Mouse (Mus musculus) gastrocnemius, postnatal 36 days (tissue): ENCODE data around the gene Cacna1d. TPM values are rescaled to one million over a fixed set of nuclear protein-coding genes. Genes with fewer than 3 reads are reported as not detected.

ENCODE experiments used
- DNase-seq, 2 experiments: peaks; one replicate each; pipeline ENCODE4 v3.0.0; 2022
- intact Hi-C: fragments of 180-260 bp; cut with DNase I; formaldehyde crosslinking; loops from one replicate; pipeline ENCODE4 v1.15.1; 2025
- total RNA-seq, 2 experiments: library from RNA; stranded (reverse); gene quantifications; 2 replicates each; pipeline ENCODE4 v1.2.3; 2021

The Cacna1d gene
- total RNA-seq, 2 experiments from 2014 or later: 0.26 to 0.91 TPM

GRCm38 (mm10) chr14:30015008-30015407 is 476.2 kb downstream of the Cacna1d start:
- no peak for DNase-seq

DNA sequence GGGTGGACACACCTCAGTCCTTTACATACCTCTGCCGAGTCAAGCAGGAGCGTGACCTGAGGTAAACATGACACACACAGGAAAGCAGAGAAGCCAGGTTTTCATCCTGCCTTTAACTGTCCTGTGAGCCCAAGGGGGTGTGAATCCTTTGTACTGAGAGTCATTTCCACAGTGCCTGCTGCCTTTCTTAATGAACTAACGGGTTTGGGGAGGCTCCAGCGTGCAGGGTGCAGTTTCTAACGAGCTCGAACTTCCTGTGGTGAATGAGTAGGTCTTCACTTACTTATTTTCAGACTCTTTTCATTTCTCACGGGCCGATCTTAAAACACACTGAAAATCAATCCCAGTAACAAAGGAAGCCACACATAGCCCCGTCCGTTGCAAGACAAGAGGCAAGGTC is 476.8 kb downstream of the Cacna1d start:
- intact Hi-C loops: no loop called here
- DNase-seq: no peak

More at GRCm38 (mm10) chr14:30015008-30015407, 476.2 kb downstream of the Cacna1d start:
- intact Hi-C loops: no loop called here

DNA sequence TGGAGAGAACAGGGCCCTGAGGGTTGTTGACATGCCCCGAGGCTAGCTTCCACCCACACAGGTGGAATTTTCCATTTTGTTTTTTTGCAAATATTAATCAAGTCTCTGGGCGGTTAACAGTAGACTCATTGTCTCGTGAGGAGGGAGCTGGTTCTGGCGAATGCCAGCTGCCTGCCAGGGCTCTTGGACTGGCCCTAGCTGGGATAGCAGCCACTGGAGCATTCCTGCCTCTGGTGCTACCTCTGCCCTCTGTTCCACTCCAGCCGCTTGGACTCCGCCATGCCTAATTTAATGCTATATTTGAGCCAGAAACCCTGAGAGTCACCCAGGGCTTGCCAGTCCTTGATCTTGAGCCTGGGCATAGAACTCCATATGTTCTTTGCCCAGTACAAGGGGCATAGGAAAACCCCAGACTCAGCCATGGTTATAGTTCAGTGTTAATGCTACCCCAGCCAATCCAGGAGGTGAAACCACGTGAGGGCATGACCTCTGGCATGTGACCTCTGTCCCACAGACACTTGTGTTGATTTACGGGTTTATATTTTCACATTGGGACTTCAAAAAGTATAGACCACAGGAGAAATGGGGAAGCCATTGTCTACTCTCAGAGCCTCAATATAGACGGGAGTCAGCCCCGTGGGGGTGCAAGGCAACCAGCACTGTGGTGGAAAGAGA is 479.2 kb downstream of the Cacna1d start:
- no peak for DNase-seq
- intact Hi-C loops: no loop called here

DNA sequence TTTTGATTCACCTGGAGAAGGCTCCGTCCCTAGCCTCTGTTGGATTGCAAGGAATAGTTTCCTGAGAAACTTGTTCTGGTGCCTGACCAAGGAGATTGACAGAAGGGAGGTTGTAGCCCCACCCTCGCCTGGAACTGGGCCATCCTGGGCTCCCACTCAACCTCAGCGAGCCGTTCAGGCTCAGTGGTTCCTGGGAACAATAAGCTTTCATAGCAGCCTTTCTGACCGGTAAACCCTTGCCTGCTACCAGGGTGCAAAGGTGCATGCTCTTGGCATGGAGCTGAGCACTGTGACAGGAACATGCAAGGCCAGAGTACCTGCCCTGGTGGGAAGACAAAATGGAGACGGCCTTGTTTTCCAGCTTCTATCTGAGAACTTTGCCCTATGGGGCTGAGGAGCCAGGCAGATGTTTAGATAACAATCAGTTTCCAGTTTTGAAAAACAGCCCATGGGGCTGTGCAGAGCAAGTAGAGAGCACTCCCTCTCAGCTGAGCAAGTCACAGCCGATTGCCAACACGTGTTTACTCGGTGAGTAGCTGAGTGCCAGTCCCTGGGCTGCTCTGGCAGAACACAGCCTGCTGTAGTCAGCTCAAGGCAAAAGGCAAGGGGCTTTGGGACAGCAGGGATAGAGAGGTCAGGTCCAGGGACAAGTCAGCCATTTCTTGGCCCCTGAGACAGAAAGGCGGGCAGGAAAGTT is 481.2 kb downstream of the Cacna1d start:
- intact Hi-C loops: no loop called here
- DNase-seq: peak; percentile 39 to 46

GRCm38 (mm10) chr14:30008733-30009575 is 482.3 kb downstream of the Cacna1d start, which contains the start of the genes Il17rb and Chdh:
Gene Il17rb (minus strand): TSS chr14:30008896.
Gene Chdh (plus strand): TSS chr14:30009023.
- intact Hi-C loops: no loop called here
- DNase-seq: peak in 1 of 2 experiments; percentile 20

GRCm38 (mm10) chr14:29999475-29999811 is 491.8 kb downstream of the Cacna1d start:
- intact Hi-C loops: no loop called here
- no peak for DNase-seq

- intact Hi-C loops: no loop called here
- no peak for DNase-seq
These were observed 492.3 kb downstream of the Cacna1d start for GRCm38 (mm10) chr14:29998747-29999474.

DNA sequence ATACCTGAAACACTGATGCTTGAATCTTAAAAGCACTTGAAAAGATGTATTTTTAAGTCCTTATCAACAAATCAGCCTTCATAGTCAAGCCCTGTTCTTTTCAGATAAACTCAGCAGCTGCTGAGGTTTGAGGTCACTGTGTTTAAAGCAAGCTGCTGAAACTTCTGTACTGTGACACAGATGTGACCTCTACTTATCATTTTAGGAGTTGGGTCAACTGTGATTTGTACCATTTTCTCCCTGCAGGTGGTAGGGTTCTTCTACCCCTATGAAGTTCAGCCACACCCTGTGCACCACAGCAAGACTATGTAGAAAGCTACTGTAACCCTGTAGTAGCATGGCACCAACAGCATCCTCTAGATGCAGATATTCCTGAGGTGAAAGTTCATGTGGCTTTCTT is 493.9 kb downstream of the Cacna1d start:
- no peak for DNase-seq
- intact Hi-C loops: no loop called here

DNA sequence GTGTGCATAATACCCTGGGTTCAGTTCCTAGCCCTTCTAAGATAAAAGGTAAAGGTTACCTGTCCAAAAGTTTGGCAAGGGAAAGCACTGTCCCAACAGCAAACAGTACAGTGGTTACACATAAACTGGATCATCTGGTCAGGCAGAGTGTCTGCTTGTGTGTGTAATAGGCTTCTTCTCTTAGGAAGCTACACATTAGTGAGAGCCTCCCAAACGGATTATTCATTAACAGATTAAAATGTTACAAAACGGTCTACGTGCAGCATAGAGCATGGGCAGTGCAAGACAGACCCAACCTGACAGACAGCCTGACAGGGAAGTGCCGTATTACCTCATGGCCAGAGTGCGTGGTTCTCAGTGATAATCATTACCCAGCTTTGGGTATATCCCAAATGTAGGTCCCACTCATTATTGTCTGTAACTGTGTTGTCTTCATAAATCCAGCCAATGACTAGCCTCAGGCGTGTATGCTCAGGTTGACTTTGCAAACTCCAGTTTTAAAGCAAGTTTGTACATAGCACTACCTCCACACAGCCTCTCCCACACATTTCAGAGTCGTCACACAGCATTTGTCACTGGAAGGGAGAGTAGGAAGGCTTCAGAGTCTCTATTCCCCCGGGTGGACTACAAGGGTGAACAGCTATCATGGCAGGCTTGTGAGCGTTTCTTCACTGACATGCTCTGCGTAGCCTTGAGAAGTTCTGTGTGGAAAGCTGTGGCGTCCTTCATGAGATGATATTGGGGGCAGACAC is 495.1 kb downstream of the Cacna1d start:
- no peak for DNase-seq
- intact Hi-C loops: no loop called here

GRCm38 (mm10) chr14:29994976-29995375 is 496.3 kb downstream of the Cacna1d start:
- intact Hi-C loops: no loop called here
- DNase-seq: no peak

Other genes starting within 250 kb of the Cacna1d start
- gene Dcp1a, start 11.9 kb downstream of the Cacna1d start, total RNA-seq: 1 to 10 TPM; 5.5 to 7.6 TPM
- gene Tkt, start 56.9 kb upstream of the Cacna1d start, total RNA-seq: 10 to 100 TPM in 1 of 2 experiments, 1 to 10 TPM in 1; 9.6 to 13.1 TPM
- 10 to 100 TPM in 1 of 2 experiments, 1 to 10 TPM in 1; 6.6 to 11.7 TPM for gene Prkcd, start 134.8 kb upstream of the Cacna1d start, total RNA-seq
- 1 to 10 TPM; 3.8 to 4.3 TPM for gene Rft1, start 162.9 kb upstream of the Cacna1d start, total RNA-seq
- gene Sfmbt1, start 223.4 kb upstream of the Cacna1d start, total RNA-seq: 1 to 10 TPM; 5.9 to 8.5 TPM